Mouse (Mus musculus) heart, embryonic 14.5 days (tissue): ENCODE data around the gene Phrf1. TPM values are rescaled to one million over a fixed set of nuclear protein-coding genes. Genes with fewer than 3 reads are reported as not detected.

Source experiments
- ATAC-seq: fragments of 200-750 bp; cut with Nextera tagmentation; 2 replicates; pipeline ENCODE4 v1.8.0; 2017; ENCODE audit warnings: low read depth, moderate TSS enrichment; ENCODE audit not compliant: insufficient number of reproducible peaks, insufficient read depth, low FRiP score
- H3K27ac ChIP-seq, 2 experiments: fragments of 200-500 bp in 1 of 2; fragments of 300-500 bp in 1 of 2; sonication (generic) in 1 of 2; replicated peaks in 1 of 2; 2 replicates each; pipeline ENCODE4 v1.5.1; 2012 to 2014; ENCODE audit warnings: low read depth in 2 of 2, low read length in 2 of 2, control low read depth in 1 of 2, mild to moderate bottlenecking in 1 of 2, mixed read lengths in 1 of 2; ENCODE audit not compliant: control insufficient read depth in 1 of 2, insufficient read depth in 1 of 2
- H3K27me3 ChIP-seq: fragments of 300-500 bp; sonication (generic); 2 replicates; pipeline ENCODE4 v1.6.1; 2014; ENCODE audit warnings: mild to moderate bottlenecking, low read length, control low read depth; ENCODE audit not compliant: control insufficient read depth, insufficient read depth
- H3K36me3 ChIP-seq: fragments of 300-500 bp; sonication (generic); 2 replicates; pipeline ENCODE4 v1.6.1; 2014; ENCODE audit warnings: mild to moderate bottlenecking, control low read depth, low read length, mixed read lengths; ENCODE audit not compliant: control insufficient read depth, insufficient read depth
- H3K4me1 ChIP-seq, 2 experiments: fragments of 200-500 bp in 1 of 2; fragments of 300-500 bp in 1 of 2; sonication (generic) in 1 of 2; 2 replicates each; pipeline ENCODE4 v1.6.1; 2012 to 2014; ENCODE audit warnings: low read length in 2 of 2, control low read depth in 1 of 2, mixed read lengths in 1 of 2; ENCODE audit not compliant: control insufficient read depth in 2 of 2, insufficient read depth in 2 of 2
- H3K4me2 ChIP-seq: fragments of 300-500 bp; sonication (generic); 2 replicates; pipeline ENCODE4 v1.6.1; 2014; ENCODE audit warnings: mild to moderate bottlenecking, low read length
- H3K4me3 ChIP-seq, 2 experiments: fragments of 200-500 bp in 1 of 2; fragments of 300-500 bp in 1 of 2; sonication (generic) in 1 of 2; 2 replicates each; pipeline ENCODE4 v1.5.1; 2012 to 2014; ENCODE audit warnings: low read length in 2 of 2, mild to moderate bottlenecking in 2 of 2, control low read depth in 1 of 2, low read depth in 1 of 2, moderate library complexity in 1 of 2; ENCODE audit not compliant: control insufficient read depth in 1 of 2, insufficient read depth in 1 of 2
- H3K9ac ChIP-seq: fragments of 300-500 bp; sonication (generic); 2 replicates; pipeline ENCODE4 v1.6.1; 2014; ENCODE audit warnings: mild to moderate bottlenecking, low read length
- H3K9me3 ChIP-seq: fragments of 300-500 bp; sonication (generic); 2 replicates; pipeline ENCODE4 v1.6.1; 2016; ENCODE audit warnings: low read length, control low read depth; ENCODE audit not compliant: control insufficient read depth
- WGBS: fragments of 180-500 bp; shearing (Covaris S2); extraction: QIAGEN DNeasy Blood & Tissue Kit; methylation state at CpG from one replicate; pipeline ENCODE4 v1.1.7; 2014; 5-methylcytosine and 5-hydroxymethylcytosine counted together
- polyA plus RNA-seq: library from polyadenylated mRNA; unstranded; fragments of >200 nt; fragmentation: Nextera tagmentation; extraction: Ambion mirVana; gene quantifications from 2 replicates; pipeline ENCODE4 v1.2.1, GENCODE M21; 2014

Phrf1 gene
- polyA plus RNA-seq, 1 experiment from 2014 or later, result 41.3 TPM

GRCm38 (mm10) chr7:141218141-141218540 lies 10.4 kb upstream of the Phrf1 start:
- Histone ChIP-seq H3K4me1 (peaks cover 24 to 38% of the 10 kb centered on the region in 2 experiments), H3K4me3 (no peak overlapping the region), H3K4me2 (no peak overlapping the region), H3K9ac (no peak overlapping the region), H3K9me3 (no peaks in the 10 kb centered on the region), H3K36me3 (0 out of 2 replicates have a peak, but pooled peaks cover 11% of the 10 kb centered on the region), H3K27ac (no peak overlapping the region), H3K27me3 (no peaks in the 10 kb centered on the region; the same call in 1 of the 2 replicates)
- ATAC-seq, result no peak
- 84% methylated on average over 3 of the region's 3 CpGs for WGBS

GRCm38 (mm10) chr7:141218557-141219133 lies 9.9 kb upstream of the Phrf1 start:
- ATAC-seq, result no peak
- WGBS, result 94% methylated on average over 5 of the region's 5 CpGs

GRCm38 (mm10) chr7:141219558-141220099 lies 9.0 kb upstream of the Phrf1 start:
- Histone ChIP-seq H3K9me3 (no peaks in the 10 kb centered on the region), H3K27ac (no peak overlapping the region), H3K36me3 (0 out of 2 replicates have a peak, but pooled peaks cover 11% of the 10 kb centered on the region), H3K4me2 (peak overlapping the region; percentile 92; the same call in 1 of the 2 replicates), H3K9ac (0 out of 2 replicates have a peak overlapping the region, but pooled peaks have one; percentile 2), H3K27me3 (no peaks in the 10 kb centered on the region), H3K4me1 (peaks cover 24 to 38% of the 10 kb centered on the region in 2 experiments), H3K4me3 (no peak overlapping the region)
- WGBS, result 93% methylated on average over 1 of the region's 1 CpGs
- no peak for ATAC-seq

More at GRCm38 (mm10) chr7:141218557-141219133, 9.9 kb upstream of the Phrf1 start:
- peaks cover 24 to 38% of the 10 kb centered on the region in 2 experiments for H3K4me1 ChIP-seq
- no peak overlapping the region for H3K27ac ChIP-seq
- H3K36me3 ChIP-seq, result 0 out of 2 replicates have a peak, but pooled peaks cover 11% of the 10 kb centered on the region
- H3K9me3 ChIP-seq, result no peaks in the 10 kb centered on the region
- H3K9ac ChIP-seq, result no peak overlapping the region
- H3K4me2 ChIP-seq, result no peak overlapping the region
- no peaks in the 10 kb centered on the region; the same call in 1 of the 2 replicates for H3K27me3 ChIP-seq
- no peak overlapping the region for H3K4me3 ChIP-seq

- Histone ChIP-seq H3K36me3 (0 out of 2 replicates have a peak, but pooled peaks cover 11% of the 10 kb centered on the region), H3K27me3 (no peaks in the 10 kb centered on the region), H3K4me3 (peak overlapping the region; percentile 73 to 77), H3K9me3 (no peaks in the 10 kb centered on the region), H3K4me1 (peaks cover 20 to 31% of the 10 kb centered on the region in 2 experiments), H3K9ac (peak overlapping the region; percentile 92), H3K4me2 (peak overlapping the region; percentile 92), H3K27ac (peak overlapping the region in 1 of 2 experiments; percentile 82; a peak in 1 of 4 replicates)
- ATAC-seq, result no peak
- 75% methylated on average over 1 of the region's 1 CpGs for WGBS
These were observed 8.2 kb upstream of the Phrf1 start for GRCm38 (mm10) chr7:141220377-141220776.

- Histone ChIP-seq H3K36me3 (0 out of 2 replicates have a peak, but pooled peaks cover 11% of the 10 kb centered on the region), H3K27me3 (no peaks in the 10 kb centered on the region), H3K9me3 (no peaks in the 10 kb centered on the region), H3K4me3 (peak overlapping the region; percentile 73 to 77), H3K4me1 (peaks cover 18 to 25% of the 10 kb centered on the region in 2 experiments), H3K4me2 (peak overlapping the region; percentile 92), H3K27ac (peak overlapping the region; percentile 88 to 93), H3K9ac (peak overlapping the region; percentile 92)
- peak; percentile 95 for ATAC-seq
- 2% methylated on average over 43 of the region's 44 CpGs for WGBS
These were observed 7.1 kb upstream of the Phrf1 start for GRCm38 (mm10) chr7:141221249-141222125.

- 4% methylated on average over 8 of the region's 8 CpGs for WGBS
- H3K9me3 ChIP-seq, result no peaks in the 10 kb centered on the region
These were observed 6.5 kb upstream of the Phrf1 start for GRCm38 (mm10) chr7:141222126-141222467.

GRCm38 (mm10) chr7:141222696-141223215 lies 5.8 kb upstream of the Phrf1 start:
- no peaks in the 10 kb centered on the region for H3K27me3 ChIP-seq
- H3K9me3 ChIP-seq, result no peaks in the 10 kb centered on the region
- H3K9ac ChIP-seq, result peak overlapping the region; percentile 63; the same call in 1 of the 2 replicates
- H3K4me3 ChIP-seq, result no peak overlapping the region
- peak overlapping the region; percentile 92; the same call in 1 of the 2 replicates for H3K4me2 ChIP-seq
- H3K27ac ChIP-seq, result peak overlapping the region; percentile 88 to 93
- H3K4me1 ChIP-seq, result peaks cover 15 to 21% of the 10 kb centered on the region in 2 experiments
- 0 out of 2 replicates have a peak, but pooled peaks cover 10% of the 10 kb centered on the region for H3K36me3 ChIP-seq
- WGBS, result 84% methylated on average over 4 of the region's 4 CpGs
- no peak for ATAC-seq

More at GRCm38 (mm10) chr7:141222126-141222467, 6.5 kb upstream of the Phrf1 start:
- peak overlapping the region; percentile 92 for H3K4me2 ChIP-seq
- H3K9ac ChIP-seq, result peak overlapping the region; percentile 63; the same call in 1 of the 2 replicates
- H3K27me3 ChIP-seq, result no peaks in the 10 kb centered on the region
- H3K4me3 ChIP-seq, result peak overlapping the region; percentile 6 to 77; a peak in 3 of 4 replicates
- H3K27ac ChIP-seq, result peak overlapping the region; percentile 88 to 93
- 0 out of 2 replicates have a peak, but pooled peaks cover 11% of the 10 kb centered on the region for H3K36me3 ChIP-seq
- ATAC-seq, result no peak
- H3K4me1 ChIP-seq, result peaks cover 15 to 21% of the 10 kb centered on the region in 2 experiments
